Mouse (Mus musculus) heart, adult 9 months (tissue): ENCODE results near the gene Rnf213.

ENCODE experiments used
- DNase-seq, 2 experiments: peaks; one replicate each; pipeline ENCODE4 v3.0.0; 2022; ENCODE audit warnings: low spot score in 2 of 2

Rnf213 gene

GRCm38 (mm10) chr11:119390271-119391231 is 2.3 kb upstream of the Rnf213 start:
- peak; percentile 84 to 85 for DNase-seq

GRCm38 (mm10) chr11:119391386-119392000 is 1.4 kb upstream of the Rnf213 start:
- DNase-seq: no peak

GRCm38 (mm10) chr11:119392001-119392614 is 792 bp upstream of the Rnf213 start:
- DNase-seq: peak; percentile 55 to 68

- no peak for DNase-seq
Observed at GRCm38 (mm10) chr11:119393483-119393804, 544 bp downstream of the Rnf213 start.

- DNase-seq: no peak
Observed at GRCm38 (mm10) chr11:119394210-119394609, 1.3 kb downstream of the Rnf213 start.

- DNase-seq: no peak
Observed at GRCm38 (mm10) chr11:119395394-119395793, 2.5 kb downstream of the Rnf213 start.

GRCm38 (mm10) chr11:119395931-119396330 is 3.0 kb downstream of the Rnf213 start:
- DNase-seq: no peak

GRCm38 (mm10) chr11:119396461-119396860 is 3.6 kb downstream of the Rnf213 start:
- DNase-seq: no peak

GRCm38 (mm10) chr11:119402501-119403160 is 9.7 kb downstream of the Rnf213 start:
- DNase-seq: peak in 1 of 2 experiments; percentile 7

GRCm38 (mm10) chr11:119404627-119405026 is 11.7 kb downstream of the Rnf213 start:
- DNase-seq: no peak

GRCm38 (mm10) chr11:119407381-119407780 is 14.5 kb downstream of the Rnf213 start:
- no peak for DNase-seq

- no peak for DNase-seq
Observed at GRCm38 (mm10) chr11:119407977-119408376, 15.1 kb downstream of the Rnf213 start.

- no peak for DNase-seq
Observed at GRCm38 (mm10) chr11:119419327-119420118, 26.6 kb downstream of the Rnf213 start.

- DNase-seq: no peak
Observed at GRCm38 (mm10) chr11:119420426-119420825, 27.5 kb downstream of the Rnf213 start.

GRCm38 (mm10) chr11:119427431-119427830 is 34.5 kb downstream of the Rnf213 start:
- DNase-seq: no peak

GRCm38 (mm10) chr11:119427986-119428385 is 35.1 kb downstream of the Rnf213 start:
- DNase-seq: no peak

- peak in 1 of 2 experiments; percentile 15 for DNase-seq
Observed at GRCm38 (mm10) chr11:119428649-119429136, 35.8 kb downstream of the Rnf213 start.

- no peak for DNase-seq
Observed at GRCm38 (mm10) chr11:119431516-119431915, 38.6 kb downstream of the Rnf213 start.

- no peak for DNase-seq
Observed at GRCm38 (mm10) chr11:119432706-119433105, 39.8 kb downstream of the Rnf213 start.

GRCm38 (mm10) chr11:119434316-119434715 is 41.4 kb downstream of the Rnf213 start:
- no peak for DNase-seq
